Mouse (Mus musculus) frontal cortex, postnatal 25 days (tissue): ENCODE measurements around the gene Stk39.

Experiments used
- DNase-seq, 2 experiments: peaks; one replicate each; pipeline ENCODE4 v3.0.0; 2022; ENCODE audit warnings: low spot score in 2 of 2

The Stk39 gene

DNA sequence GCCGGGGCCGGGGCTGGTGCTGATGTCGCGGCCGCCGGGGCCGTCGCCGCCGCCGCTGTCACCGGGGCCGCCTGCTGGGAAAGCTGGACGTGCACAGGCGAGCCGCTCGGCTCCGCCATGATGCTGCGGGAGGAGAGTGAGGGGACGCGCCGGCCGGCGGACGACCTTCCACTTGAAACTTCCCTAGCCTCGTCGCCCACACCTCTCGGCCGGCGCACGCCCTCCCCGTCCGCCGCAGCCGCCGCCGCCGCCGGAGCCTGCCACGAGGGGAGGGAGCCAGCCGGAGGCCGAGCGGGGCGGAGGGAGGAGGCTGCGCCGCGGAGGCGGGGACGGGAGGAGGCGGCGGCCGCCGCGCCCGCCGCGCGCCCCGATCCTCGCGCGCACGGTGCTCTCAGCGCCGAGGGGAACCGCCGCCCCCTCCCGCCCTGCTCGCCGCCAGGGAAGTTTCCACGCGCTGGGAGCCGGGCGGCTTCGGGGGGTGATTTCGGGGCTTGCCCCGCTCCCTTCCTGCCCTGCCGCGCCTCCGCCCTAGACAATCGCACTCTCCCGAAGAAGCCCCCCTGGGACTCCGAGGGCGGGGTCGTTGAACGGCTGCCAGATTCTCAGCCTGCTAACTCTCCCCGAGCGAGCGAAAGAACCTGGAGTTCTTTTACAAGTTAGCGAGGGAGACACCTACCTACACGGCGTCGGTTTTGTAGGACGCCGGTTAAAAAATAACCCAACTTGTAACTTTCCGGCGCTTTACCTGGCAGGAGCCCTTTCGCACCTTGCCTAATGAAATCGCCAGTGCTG lies at the start of gene Stk39:
Gene Stk39 (minus strand): TSS at position 510 of the 792 bp plus-strand sequence.
- DNase-seq = peak; percentile 34 to 52

DNA sequence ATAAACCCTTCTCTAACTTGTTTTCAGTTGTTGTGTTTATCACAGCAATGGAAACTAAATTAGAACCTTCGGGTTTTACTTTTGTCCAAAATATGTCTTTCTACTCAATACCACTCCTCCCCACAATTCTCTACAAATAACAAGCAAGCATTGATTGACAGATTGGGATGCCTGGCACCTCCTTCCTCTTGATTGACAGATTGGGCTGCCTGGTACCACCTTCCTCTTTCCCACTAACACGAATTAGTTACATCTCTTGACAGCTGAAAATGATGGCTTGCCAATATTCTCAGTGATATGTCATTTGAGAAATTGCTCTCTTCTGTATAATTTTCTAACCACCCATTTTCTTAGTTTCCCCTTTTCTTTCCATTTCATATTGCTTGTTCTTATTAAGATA lies 43.3 kb upstream of the Stk39 start:
- DNase-seq = no peak

DNA sequence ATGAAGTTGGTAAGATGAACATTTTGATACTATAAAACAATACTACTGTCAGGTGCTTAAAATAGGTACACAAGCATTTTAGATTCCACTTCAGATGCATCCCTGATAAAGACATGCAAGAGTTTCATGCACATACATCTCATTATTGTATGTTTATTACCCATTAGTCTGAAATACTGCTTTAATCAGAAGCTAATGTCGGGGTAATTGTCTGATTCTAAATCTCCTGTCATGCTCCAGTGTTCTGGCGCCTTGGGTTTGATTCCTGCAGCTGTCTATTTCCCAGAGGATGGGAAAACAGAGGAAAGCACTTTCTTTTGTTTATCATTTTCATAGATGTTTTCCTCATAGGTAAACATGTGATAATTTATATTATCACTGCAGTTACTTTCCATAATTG lies 31.1 kb upstream of the Stk39 start:
- DNase-seq = no peak

DNA sequence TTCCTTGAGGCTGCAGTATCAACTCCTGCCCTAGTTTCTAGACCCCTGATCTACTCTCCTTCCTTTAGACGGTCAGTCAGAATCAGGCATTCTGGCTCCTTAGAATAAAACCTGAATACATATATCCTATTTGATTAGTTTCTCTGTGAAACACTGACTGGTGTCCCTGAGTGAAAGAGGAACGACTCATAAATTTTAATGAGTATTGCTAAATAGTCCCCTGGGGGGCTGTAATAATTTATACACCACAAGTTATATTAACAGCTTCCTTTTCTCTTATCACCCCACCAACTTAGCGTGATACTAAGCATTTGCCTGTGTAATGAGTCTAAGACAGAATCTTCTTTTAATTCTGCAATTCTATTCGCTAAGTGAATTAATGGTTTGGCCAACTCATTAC lies 30.7 kb upstream of the Stk39 start:
- DNase-seq = no peak

DNA sequence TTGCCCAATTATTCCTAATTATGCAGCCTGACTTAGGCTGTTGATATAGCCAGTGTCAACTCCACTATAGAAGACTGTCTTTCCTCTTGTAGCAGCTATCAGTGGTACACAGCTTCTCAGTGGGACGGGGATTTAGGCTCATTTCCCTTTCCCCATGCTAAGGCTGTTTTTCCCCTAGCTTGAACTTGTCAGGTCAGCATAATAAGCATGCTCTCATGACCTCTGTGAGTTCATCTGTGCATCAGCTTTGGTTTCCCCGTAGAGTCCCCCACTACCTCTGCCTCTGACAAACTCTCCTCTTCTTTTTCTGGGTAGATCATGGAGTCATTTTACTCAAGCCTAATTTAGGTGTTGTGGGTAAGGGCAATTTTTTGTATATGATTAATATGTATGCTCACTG lies 30.2 kb upstream of the Stk39 start:
- no peak for DNase-seq

DNA sequence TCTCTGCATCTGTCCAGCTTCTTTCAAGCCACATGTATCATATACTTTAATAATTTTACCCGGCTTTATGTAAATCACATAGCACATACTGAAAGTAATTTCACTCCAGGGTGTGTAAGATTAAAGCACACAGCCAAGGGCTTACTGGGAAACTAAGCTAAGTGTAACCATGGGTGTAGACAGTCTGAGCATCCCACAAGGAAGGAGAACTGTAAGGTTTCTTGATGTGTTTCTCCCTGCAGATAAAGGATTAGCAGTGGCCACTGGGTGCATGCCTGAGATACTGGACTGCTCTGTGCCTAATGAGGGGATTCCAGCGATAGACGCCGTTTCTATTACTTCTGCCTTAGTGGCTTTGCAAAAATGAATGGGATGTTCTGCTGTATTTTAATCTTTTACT lies 14.2 kb upstream of the Stk39 start:
- DNase-seq = no peak

DNA sequence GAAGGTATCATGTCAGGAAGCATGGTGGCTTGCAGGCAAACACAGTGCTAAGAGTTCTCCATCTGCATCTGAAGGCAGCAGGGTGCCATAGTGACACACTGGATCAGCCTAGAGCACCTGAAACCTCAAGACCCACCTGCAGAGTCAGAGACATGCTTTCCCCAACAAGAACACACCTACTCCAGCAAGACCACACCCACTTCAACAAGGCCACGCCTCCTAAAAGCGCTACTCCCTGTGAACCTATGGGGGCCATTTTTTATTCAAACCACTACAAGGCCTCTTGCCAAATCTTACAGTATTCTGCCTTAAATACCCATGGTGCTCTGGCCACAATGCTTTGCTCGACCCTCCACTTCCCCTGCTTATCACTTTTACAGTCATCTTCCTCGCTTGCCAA lies 13.1 kb upstream of the Stk39 start:
- no peak for DNase-seq

DNA sequence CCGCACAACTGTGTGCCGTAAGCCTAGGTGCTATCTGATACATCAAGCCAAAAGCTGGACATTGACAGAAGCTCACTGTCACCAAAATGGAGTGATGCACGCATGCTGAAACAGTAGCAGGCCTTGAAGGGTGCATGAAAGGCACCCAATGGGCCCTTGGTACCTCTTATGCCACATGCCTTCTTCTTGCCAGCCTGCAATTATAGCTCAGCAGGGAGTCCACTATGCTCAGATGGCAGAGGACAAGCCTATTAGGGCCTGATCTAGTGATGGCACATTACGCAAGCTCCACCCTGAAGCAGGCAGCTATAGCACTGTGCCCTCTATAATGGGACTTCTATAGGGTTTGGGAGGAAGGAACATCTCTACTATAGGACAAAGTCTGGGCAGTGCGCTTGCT lies 10.8 kb upstream of the Stk39 start:
- DNase-seq = no peak

DNA sequence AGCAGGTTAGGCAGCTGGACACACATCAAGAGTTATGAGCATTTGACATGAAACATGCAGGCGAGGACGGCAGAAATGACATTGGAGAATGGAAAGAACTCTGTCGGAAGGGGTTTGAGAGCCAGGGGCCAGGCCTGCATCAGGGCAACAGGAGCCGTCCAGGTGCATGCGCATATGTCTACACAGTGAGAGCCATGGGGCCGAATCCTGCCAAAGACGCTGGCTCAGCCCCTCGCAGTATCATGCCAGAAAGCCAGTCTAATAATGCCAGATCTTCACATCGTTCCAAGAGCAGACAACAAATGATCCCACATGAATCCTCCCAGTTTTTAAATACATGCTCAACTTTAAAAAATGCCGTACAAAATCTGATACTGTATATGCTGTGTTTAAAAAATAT lies 7.8 kb upstream of the Stk39 start:
- DNase-seq = no peak

DNA sequence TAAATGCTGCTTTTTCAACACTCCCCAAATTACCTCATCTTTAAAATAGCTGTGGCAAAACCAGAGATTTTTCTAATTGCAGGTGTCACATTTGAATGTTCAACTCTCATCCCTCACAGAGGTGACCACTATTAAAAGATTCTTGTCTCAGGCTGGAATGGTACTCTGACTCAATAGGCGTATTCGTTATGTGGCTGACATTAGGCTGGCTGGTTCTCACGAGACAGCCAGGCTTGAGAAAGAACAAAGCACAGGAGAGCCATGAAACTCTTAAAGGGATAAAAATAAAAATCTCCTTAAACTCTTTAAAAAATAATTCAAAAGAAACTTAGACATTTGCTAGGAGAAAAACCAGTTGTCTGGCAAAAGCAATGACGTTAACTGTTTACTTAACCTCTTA lies 853 bp upstream of the Stk39 start:
- no peak for DNase-seq

DNA sequence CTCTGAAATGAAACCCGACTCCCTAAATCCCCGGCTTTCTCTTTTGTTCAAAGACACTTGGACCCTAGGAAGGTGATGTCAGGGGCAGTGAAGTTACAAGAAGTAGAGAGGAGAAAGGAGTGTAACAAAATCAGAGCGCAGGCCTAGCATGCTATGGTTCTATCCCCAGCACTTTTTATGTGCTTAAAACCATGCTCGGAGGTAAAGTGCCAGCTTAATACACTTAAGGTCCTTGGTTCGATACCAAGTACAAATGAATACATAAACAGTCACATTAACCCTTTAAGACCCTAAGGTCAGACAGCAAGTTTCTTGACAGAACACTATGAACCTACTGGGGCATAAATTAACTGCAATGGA lies 463 bp upstream of the Stk39 start:
- DNase-seq = no peak

DNA sequence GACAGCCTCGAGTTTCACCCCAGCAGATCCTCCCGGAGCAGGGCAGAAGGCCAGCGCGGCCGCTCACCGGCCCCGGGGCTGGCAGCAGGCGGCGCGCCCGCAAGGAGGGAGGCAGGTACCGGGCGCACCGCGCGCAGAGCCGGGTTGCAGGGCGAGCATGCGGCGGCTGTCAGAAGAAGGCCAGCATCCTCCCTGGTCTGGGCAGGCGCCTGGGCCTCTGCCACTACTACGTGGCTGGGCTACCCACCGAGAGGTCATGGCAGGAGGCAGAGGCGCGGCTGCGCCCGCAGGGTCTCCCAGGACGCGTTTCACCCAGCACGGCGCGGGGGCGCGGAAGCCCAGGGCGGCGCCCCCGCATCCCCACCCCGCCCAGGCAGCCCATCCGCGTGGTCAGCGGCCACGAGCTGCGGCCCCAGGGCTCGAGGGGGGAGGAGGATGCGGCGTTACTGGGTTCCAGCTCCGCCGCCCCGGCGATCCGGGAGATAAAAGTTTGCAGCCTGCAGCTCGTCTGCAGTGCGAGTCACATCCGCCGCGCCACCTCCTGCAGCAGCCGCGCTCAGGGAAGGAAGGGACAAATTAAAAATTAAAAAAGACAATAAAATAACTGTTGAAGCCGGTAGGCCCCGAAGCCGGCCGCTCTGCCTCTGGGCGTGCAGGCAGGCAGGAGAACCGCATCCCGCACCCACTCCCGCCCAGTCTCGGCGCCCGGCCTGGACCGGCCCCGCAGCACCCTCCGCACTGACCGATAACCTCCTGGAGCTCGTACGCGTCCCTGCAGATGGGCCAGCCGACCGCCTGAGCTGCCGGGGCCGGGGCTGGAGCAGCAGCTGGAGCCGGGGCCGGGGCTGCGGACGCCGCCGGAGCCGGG lies 943 bp downstream of the Stk39 start:
- peak; percentile 39 to 47 for DNase-seq

DNA sequence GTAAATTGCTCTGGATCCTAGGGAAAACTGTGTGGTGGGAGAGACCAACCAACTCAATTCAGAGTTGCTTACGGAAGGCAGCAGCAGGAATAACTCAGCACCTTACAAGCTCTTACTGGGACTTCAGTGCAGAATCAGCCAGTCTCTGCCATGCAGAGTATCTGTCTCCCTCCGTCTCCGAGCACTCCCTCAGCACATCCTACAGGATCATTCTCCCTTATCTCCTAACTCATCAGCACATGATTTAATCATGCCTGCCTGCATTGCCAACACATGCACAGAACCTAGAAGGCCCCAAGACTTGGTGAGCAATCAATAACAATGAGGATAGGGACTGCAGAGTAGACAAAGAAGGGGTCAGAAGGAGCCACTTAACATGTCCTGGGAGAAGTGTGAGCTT lies 2.6 kb downstream of the Stk39 start:
- DNase-seq = no peak

DNA sequence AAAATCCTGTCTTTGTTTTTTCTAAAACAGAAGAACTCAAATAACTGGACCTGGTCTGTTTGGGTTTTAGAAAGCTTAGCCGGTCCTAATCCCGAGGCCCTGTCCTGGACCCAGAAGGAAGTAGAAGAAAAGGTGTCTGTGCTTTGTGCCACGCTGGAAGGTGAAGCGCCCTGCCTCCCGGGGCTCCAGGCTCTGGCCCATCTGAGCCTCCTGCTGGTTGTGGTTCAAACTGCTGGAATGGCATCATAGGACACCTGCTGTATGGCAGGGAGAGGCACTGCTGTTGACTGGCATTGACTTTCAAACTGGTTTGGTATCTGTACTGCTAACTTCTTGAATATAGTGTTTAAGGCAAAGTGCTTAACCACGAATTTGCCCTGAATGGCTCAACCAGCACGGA lies 3.4 kb downstream of the Stk39 start:
- DNase-seq = no peak

DNA sequence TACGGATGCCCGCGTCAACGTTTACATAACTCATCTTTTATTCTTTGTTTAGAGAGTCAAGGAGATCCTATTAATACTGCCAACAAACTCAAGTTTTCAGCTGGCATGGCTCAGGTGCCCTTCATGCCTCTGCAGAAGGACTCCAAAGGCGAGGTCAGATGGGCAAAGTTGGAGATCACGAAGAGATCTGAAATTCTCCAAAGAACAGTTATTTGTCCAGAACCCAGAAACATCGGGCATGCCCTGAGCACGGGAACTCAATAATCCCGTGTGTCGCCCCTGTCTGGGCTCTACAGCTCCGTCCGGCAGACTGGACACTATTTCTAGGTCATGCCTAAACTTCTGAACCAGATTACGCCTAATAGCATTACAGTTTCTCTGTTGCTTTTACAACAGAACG lies 3.8 kb downstream of the Stk39 start:
- no peak for DNase-seq

DNA sequence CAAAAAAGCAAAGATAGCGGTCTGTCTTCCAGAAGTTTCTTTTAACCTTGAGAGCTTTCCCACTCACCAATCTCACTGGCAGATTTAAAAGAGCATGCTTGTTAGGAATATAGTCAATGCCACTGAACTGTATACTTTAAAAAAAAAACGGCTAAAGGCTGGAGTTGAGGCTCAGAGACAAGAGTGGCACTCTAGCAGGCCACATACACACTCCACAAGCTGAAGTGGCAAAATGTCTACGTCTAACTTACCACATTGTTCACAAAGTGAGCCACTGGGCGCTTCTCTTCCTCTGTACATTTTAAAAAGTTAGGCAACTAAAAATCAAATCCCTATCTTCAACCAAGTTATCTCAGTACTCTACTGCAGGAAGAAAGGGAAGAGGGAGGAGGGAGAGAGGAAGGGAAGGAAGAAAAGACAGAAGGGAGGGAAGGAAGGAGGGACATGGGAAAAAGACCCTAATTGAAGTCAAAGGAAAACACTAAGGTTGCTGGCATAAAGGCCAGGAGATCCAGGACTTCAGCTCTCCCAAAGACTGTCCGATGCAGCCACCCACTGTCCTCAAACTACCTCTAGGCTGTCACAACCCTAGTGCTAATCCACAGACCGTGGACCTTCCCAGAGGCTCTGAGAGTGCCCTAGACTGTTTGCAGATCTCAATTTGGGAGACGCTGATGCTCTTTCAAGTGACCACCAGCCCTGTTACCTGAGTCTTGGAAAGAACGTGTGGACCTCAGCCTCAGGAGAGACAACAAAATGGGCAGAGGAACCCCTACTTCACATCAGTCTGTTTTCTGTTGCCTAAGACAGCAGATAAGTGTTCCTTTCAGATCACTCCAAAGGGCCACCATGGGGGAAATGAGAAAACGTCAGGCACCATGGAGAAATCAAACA lies 4.7 kb downstream of the Stk39 start:
- DNase-seq = no peak

DNA sequence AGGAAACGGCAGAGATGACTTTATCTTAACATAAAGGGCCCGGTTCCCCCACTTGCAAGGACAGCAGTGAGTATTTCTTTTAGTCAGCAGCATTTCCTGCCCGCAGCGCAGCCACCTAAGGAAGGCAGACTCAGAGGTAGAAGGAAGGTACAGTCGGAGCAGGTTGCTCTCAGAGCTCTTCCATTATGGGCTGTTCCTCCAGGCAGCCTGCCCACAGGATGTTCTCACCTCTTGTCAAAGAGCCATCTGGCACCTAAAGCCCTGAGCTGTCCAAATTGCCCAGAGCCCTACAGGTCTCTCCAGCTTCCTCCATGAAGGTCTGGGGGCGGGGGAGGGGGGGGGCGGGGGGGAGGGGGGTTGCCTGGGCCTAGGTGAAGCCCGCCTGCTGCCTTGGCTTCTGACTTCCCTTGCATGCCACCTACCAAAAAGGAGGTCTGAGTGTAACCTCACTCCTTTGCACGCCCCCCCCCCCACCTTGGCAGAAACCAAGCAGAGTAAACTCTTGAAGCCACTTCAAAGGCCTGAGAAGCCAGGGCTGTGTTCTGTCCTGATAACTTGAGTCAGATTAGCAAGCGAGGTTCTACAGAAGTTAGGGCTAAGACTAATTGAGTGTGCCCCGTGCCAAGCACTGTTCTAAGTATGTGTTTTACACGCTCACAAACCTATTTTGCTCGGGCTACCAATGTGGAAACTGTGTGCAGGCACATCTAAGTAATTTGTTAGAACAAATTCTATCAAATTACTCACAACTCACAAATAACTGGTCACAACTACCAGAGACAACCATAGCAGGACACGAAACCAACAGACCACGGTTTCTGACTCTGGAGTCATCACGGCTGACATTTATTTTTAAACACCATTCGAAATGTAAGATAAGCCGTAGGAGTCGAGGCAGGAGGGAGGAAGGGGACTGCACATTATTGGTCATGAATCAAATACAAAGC lies 5.7 kb downstream of the Stk39 start:
- no peak for DNase-seq

DNA sequence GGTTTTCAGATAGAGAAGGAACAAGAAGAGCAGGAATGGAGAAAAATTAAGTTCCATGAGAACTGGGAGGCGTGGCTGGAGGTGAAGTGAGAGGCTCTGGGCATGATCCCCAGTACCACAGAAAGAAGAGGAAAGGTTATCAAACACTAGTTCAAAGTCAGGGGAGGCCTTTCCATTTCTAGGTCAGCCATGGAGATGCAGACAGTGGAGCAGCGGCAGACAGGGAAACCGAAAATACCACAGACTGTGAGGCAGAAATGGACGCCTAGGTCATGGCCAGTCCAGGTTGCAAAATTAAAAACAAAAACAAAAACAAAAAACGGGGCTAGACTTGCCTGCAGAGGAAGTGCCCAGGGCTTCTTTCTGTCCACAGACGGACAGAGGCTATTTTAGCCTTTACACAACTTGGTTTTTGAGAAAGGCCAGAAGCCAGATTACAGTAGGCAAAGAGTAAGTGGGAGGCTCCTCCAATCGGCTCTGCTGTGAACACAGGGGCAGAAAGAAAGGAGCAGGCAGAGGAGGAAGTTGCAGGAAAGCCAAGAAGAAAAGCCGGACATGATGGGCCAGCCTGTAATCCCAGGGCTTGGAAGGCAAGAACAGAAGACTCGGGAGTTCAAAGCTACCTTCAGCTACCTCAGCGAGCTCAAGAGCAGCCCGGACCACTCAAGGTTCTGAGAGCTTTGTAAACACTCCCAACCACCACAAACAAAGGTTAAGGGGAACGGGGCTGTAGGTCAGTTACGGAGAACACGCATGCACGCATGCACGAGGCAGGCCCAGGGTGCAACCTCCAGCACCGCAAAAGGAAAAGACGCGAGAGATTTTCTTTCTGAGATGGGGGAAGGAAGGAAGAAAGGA lies 6.6 kb downstream of the Stk39 start:
- DNase-seq = no peak

DNA sequence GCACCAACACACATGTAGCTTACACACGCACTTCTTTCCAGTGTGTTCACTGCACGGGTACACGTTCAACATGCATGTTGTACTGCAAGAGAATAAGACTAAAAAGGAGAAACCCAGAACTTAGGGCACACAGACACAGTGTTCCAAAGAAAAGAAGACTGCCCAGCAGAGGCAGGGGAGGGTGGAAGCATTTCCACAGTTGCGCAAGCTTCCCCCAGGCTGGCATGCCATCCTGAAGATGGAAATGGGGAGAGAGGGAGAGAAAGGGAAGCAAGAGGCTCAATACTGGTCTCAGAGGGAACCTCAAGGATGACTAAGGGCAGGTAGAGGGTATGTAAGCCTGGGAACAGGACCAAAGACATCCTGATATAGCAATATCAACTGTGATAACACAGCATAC lies 7.6 kb downstream of the Stk39 start:
- DNase-seq = no peak

DNA sequence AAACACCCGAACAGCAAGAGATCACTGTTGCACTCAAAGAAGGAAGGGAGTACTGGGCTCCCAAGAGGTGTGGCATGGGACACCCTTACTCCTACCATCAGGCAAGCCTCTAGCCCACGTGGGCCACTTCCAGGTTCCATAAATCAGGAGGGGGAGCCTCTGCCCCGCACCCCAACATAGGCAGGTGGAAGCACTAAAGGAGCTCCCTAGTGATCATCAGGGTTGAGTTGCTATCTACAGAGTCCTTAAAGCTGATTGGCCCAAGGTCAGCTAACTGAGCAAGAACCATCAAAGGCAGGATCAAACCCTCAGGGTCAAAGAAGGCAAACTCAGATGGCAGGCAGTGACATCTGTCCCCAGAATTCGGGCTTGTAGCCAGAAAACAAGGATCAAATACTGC lies 8.3 kb downstream of the Stk39 start:
- no peak for DNase-seq
